Mouse (Mus musculus): ENCODE results near the gene Zfpl1. TPM values are rescaled to one million over a fixed set of nuclear protein-coding genes. Genes with fewer than 3 reads are reported as not detected.

Gene Zfpl1
- total RNA-seq, 1 experiment from 2014 or later: 41.9 TPM

GRCm38 (mm10) chr19:6101186-6101585 lies 16.4 kb upstream of the Zfpl1 start:
- DNase-seq: no peak

GRCm38 (mm10) chr19:6097847-6098246 lies 13.1 kb upstream of the Zfpl1 start:
- no peak for DNase-seq

DNA sequence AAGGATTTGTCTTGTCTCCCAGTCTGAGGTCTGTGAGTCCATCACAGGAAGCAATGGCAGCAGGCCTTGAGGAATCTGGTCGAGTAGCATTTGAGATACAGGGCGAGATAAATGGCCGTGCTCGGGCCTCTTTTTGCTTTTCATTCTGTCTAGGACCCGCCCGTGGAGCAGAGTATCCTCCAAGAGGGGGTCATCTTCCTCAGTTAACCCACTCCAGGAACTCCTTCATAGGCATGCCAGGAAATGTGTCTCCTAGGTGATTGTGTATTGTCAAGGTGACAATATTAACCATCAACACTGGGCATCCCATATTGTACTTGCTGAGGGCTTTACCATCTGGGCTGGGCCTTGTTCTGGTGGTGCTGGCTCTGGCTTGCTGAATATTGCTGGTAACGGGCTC lies 9.4 kb upstream of the Zfpl1 start, which contains the start of gene AC131692.1:
Gene AC131692.1 (plus strand): TSS at position 301 of the 400 bp plus-strand sequence.
- no peak for DNase-seq

GRCm38 (mm10) chr19:6088841-6089240 lies 4.1 kb upstream of the Zfpl1 start:
- DNase-seq: no peak

GRCm38 (mm10) chr19:6085417-6085879 lies 692 bp upstream of the Zfpl1 start:
- DNase-seq: peak; percentile 48

GRCm38 (mm10) chr19:6082156-6082555 lies 2.6 kb downstream of the Zfpl1 start, which contains the start of gene Gm28374:
TSS of gene Gm28374 (minus strand) at chr19:6082256.
- no peak for DNase-seq

- DNase-seq: no peak
These were observed 4.7 kb downstream of the Zfpl1 start, which contains the start of gene Tmem262 for GRCm38 (mm10) chr19:6079983-6080480. TSS of gene Tmem262 (plus strand) at chr19:6080033.

- DNase-seq: peak; percentile 72
These were observed 8.0 kb downstream of the Zfpl1 start, which contains the start of gene Vps51 for GRCm38 (mm10) chr19:6076564-6077393. TSS of gene Vps51 (minus strand) at chr19:6077231.

- DNase-seq: no peak
These were observed 10.9 kb downstream of the Zfpl1 start for GRCm38 (mm10) chr19:6073889-6074288.

DNA sequence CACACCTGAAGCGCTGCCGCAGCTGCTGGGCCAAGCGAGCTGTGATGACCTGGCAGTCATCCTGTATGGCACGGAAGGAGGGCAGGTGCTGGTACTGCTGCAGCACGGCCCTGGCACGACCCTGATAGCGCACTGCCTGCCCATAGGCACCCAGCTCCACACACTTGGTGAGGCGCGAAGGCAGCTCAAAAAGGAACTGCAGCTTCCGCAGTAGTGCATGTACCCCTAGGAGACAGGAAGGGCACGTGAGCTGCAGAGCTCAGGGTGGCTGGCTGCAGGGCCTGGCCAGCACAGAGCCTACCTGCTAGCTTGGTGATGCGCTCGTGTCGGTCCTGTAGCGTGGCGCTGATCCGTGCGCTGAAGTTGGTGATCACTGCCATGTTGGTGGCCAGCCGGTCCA lies 13.5 kb downstream of the Zfpl1 start:
- no peak for DNase-seq

DNA sequence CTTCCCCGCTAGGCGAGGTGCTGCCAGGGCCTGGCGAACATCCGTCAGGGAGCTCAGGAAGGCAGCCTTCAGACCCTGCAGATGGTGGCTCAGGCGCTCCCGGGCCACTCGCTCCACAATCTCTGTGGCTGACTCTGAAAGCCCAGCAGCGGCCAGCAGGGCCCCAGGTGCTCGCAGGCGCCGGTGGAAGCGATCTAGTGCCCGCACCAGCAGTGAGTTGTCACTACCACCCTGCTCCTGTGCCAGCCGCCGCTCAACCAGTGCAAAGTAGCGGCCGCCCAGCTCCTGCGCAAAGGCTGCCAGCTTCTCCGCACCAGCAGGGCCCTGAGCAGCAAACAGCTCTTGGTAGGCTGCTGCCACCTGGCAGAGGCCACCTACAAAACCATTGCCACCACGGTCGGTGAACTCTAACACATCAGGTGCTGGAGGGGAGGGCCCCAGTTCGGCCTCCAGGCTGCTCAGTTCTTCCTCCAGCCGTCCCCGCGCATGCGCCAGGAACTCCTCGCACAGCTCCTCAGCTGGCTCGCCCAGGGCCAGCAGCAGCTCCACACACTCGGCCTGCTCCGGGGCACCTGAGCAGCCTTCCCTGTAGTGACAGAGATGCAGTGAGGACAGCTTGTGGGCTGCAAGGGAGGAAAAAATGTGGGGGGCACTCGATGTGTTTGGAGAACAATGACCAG lies 14.0 kb downstream of the Zfpl1 start:
- DNase-seq: no peak

DNA sequence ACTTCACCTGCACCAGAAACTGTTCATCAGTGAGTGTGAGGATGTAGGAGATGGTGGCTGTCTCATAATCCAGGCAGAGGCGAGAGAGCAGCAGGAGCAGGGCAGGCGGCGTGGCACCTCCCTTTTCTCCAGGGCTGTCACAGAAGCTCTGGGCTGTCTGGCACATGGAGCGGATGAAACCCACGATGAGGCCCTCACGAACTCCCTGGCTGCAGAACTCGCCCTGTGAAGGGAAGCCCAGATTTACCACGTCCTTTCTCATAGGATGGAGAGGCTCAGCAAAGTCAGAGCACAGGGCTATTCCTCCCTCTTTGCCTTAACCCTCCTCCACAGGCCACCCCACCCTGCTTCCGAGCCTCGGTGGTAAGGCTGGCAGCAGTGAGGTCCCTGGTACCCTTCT lies 14.9 kb downstream of the Zfpl1 start:
- no peak for DNase-seq

- no peak for DNase-seq
These were observed 15.8 kb downstream of the Zfpl1 start for GRCm38 (mm10) chr19:6068951-6069350.

- peak; percentile 94 for DNase-seq
These were observed 16.9 kb downstream of the Zfpl1 start, which contains the start of gene Tm7sf2 for GRCm38 (mm10) chr19:6067724-6068415. TSS of gene Tm7sf2 (minus strand) at chr19:6068373.

DNA sequence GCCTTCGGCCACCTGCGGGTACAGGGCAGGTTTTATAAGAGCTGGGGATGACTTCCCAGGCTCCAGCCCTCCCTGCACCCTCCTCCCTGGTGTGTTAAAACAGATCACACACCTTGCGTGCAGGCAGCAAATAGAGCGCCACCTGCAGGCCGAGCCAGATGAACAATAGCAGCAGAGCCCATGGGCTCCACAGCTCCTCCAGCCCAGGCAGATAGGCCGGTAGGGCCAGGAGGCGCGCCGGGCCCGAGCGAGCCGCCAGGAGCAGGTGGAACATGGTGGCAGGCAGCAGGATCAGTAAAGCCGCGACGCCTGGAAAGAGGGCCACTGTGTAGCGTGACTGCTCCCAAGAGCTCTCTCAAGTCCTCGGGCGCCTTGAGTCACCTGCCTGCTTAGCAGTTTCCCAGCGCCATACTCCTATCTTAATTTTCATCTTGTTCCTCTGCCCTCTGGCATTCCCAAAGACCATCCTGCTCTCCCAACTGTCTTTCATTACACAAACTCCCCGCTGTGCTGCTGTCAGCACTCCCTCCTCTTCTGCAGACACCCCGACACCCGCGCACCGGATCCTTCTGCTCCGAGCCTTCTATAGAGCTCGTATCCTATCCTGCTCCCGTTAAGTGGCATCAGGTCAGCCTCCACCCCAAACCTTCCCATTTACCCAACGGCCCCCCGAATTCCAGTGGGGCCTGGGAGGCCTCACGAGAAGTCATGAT lies 17.6 kb downstream of the Zfpl1 start:
- peak; percentile 81 for DNase-seq

DNA sequence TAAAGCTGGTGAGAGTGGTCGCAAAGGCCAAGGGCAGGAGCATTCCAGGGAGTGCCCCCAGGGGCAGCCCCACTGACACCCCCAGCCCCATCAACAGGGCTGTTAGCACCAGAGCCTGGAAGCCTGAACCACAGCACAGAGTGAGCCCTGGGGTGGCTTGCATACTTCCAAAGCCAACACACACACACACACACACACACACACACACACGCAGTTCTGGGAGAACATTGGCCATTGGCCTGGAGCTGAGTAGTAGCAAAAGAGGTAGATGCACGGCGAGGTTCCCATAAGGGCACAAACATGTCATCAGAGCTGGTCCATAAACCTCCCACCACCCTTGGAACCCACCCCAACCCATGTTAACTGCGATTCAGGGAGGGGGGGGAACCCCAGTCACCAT lies 18.2 kb downstream of the Zfpl1 start:
- DNase-seq: no peak

GRCm38 (mm10) chr19:6063081-6063480 lies 21.7 kb downstream of the Zfpl1 start:
- no peak for DNase-seq

- no peak for DNase-seq
These were observed 22.3 kb downstream of the Zfpl1 start for GRCm38 (mm10) chr19:6062418-6062817.

DNA sequence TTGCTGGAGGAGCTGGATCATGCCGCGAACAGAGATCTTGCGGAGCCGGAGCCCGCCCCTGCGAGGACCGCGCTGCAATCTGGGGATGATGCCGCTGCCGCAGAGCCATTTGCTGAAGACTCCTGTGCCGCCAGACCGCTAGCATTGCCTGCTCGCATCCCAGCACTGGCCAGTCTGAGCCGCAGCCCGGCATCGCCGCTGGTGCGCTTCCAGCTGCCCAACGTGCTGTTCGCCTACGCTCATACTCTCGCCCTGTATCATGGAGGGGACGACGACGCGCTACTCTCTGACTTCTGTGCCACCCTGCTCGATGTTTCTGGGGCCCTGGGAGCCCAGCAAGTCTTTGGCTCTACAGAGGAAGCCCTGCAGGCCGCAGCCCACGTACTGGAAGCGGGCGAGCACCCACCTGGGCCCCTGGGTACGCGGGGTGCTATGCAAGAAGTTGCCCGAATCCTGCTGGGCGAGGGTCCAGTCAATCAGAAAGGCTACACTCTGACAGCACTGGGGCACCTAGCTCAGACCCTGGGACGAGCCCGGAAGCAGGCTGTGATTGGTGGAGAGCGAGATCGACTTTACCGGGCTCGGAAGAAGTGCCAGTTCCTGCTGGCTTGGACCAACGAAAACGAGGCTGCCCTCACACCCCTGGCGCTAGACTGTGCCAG lies 23.0 kb downstream of the Zfpl1 start:
- peak; percentile 34 for DNase-seq

GRCm38 (mm10) chr19:6061021-6061533 lies 23.7 kb downstream of the Zfpl1 start, which contains the start of gene Znhit2:
TSS of gene Znhit2 (plus strand) at chr19:6061192.
- peak; percentile 89 for DNase-seq

- DNase-seq: no peak
These were observed 25.8 kb downstream of the Zfpl1 start for GRCm38 (mm10) chr19:6058966-6059365.
